Mouse (Mus musculus): Measurements from ENCODE around the gene Sav1.

DNA sequence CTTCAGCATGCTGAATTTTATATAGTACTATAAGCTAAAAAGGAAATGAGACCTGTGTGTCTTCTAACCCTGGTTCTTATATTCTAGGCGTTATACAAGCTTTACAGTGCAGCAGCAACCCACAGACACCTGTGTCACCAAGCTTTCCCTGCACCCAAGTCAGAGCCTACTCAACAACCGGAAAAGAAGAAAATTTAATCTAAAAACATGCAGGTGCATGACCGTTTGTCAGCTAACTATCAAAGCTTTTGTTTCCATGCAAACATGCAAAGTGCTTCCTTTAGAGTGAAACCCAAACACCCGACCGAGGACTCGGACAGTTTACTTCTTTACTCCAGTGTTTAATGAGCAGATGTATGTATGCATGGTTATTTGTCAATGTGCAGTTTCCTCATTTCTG is 23.7 kb downstream of the Sav1 start:
- no peak for TF ChIP-seq CTCF (IDR thresholded peaks at IDR 0.05 in 2 of 3, conservative IDR thresholded peaks at IDR 0.05 in 1 of 3; ENCODE audit: control insufficient read depth in 1 of 3, insufficient read depth in 1 of 3, low read depth in 2 of 3, low read length in 3 of 3, poor library complexity in 1 of 3, severe bottlenecking in 1 of 3)
- TF ChIP-seq ETS1 (IDR thresholded peaks at IDR 0.05; ENCODE audit: low read depth, low read length): no peak
